Mouse (Mus musculus) ES-E14 (cell line): ENCODE measurements around the gene Ptpn5.
A peak's percentile ranks its signal among the peaks of the same experiment; 100 is the strongest.

Source experiments
- CHD2 ChIP-seq: IDR thresholded peaks from 2 replicates; pipeline ENCODE4 v1.6.1; 2014; ENCODE audit warnings: mild to moderate bottlenecking, low read depth, low read length, inconsistent platforms
- HCFC1 ChIP-seq: IDR thresholded peaks from 2 replicates; pipeline ENCODE4 v1.6.1; 2012; ENCODE audit warnings: low read length, inconsistent platforms, borderline replicate concordance; ENCODE audit not compliant: insufficient read depth
- MAFK ChIP-seq: IDR thresholded peaks from 2 replicates; pipeline ENCODE4 v1.6.1; 2014; ENCODE audit warnings: mild to moderate bottlenecking, low read depth, low read length, inconsistent platforms; ENCODE audit not compliant: insufficient read depth
- ZC3H11A ChIP-seq: IDR thresholded peaks from 2 replicates; pipeline ENCODE4 v1.6.1; 2012; ENCODE audit warnings: low read depth, mild to moderate bottlenecking, inconsistent platforms, low read length, borderline replicate concordance

- no peak for TF ChIP-seq HCFC1
- TF ChIP-seq ZC3H11A, result peak; percentile 89
- no peak for TF ChIP-seq MAFK
- no peak for TF ChIP-seq CHD2
Observed at GRCm38 (mm10) chr7:47150420-47151061, 17.1 kb upstream of the Ptpn5 start.
